Mouse (Mus musculus): ENCODE measurements around the gene Spin4.

Spin4 gene

GRCm38 (mm10) chrX:95026361-95026892 lies at the start of gene Spin4:
Gene Spin4 (minus strand): TSS chrX:95026682.
- no peak for DNase-seq (ENCODE audit: low spot score)

- no peak for DNase-seq (ENCODE audit: low spot score)
Measured at GRCm38 (mm10) chrX:95027907-95028306, 1.4 kb upstream of the Spin4 start.

GRCm38 (mm10) chrX:95025779-95026360 lies 612 bp downstream of the Spin4 start:
- DNase-seq (ENCODE audit: low spot score) = no peak

GRCm38 (mm10) chrX:95012033-95012432 lies 14.4 kb downstream of the Spin4 start:
- no peak for DNase-seq (ENCODE audit: low spot score)

GRCm38 (mm10) chrX:94998845-94999244 lies 27.6 kb downstream of the Spin4 start:
- DNase-seq (ENCODE audit: low spot score) = no peak

- DNase-seq (ENCODE audit: low spot score) = no peak
Measured at GRCm38 (mm10) chrX:94994113-94994512, 32.4 kb downstream of the Spin4 start.

GRCm38 (mm10) chrX:94990903-94991302 lies 35.6 kb downstream of the Spin4 start:
- DNase-seq (ENCODE audit: low spot score) = no peak

- DNase-seq (ENCODE audit: low spot score) = no peak
Measured at GRCm38 (mm10) chrX:94990080-94990825, 36.2 kb downstream of the Spin4 start.
